Mouse (Mus musculus): ENCODE data around the gene Gpc4.

Gpc4 gene

GRCm38 (mm10) chrX:52151100-52151499 is 14.0 kb downstream of the Gpc4 start:
- in situ Hi-C loops (cut with MboI, MseI), result no loop called here

GRCm38 (mm10) chrX:52145563-52145962 is 19.5 kb downstream of the Gpc4 start:
- in situ Hi-C loops (cut with MboI, MseI), result no loop called here

- in situ Hi-C loops (cut with MboI, MseI), result no loop called here
Measured at GRCm38 (mm10) chrX:52144491-52144890, 20.6 kb downstream of the Gpc4 start.

GRCm38 (mm10) chrX:52140316-52140715 is 24.7 kb downstream of the Gpc4 start:
- in situ Hi-C loops (cut with MboI, MseI), result no loop called here

GRCm38 (mm10) chrX:52138461-52139075 is 26.5 kb downstream of the Gpc4 start:
- in situ Hi-C loops (cut with MboI, MseI), result no loop called here

- in situ Hi-C loops (cut with MboI, MseI), result no loop called here
Measured at GRCm38 (mm10) chrX:52138033-52138432, 27.0 kb downstream of the Gpc4 start.

- in situ Hi-C loops (cut with MboI, MseI), result no loop called here
Measured at GRCm38 (mm10) chrX:52136525-52136924, 28.5 kb downstream of the Gpc4 start.

- in situ Hi-C loops (cut with MboI, MseI), result no loop called here
Measured at GRCm38 (mm10) chrX:52129604-52130003, 35.4 kb downstream of the Gpc4 start.

- in situ Hi-C loops (cut with MboI, MseI), result no loop called here
Measured at GRCm38 (mm10) chrX:52128794-52129193, 36.3 kb downstream of the Gpc4 start.

GRCm38 (mm10) chrX:52113651-52114050 is 51.4 kb downstream of the Gpc4 start:
- in situ Hi-C loops (cut with MboI, MseI), result no loop called here

- in situ Hi-C loops (cut with MboI, MseI), result no loop called here
Measured at GRCm38 (mm10) chrX:52109663-52110062, 55.4 kb downstream of the Gpc4 start.

GRCm38 (mm10) chrX:52108966-52109365 is 56.1 kb downstream of the Gpc4 start:
- in situ Hi-C loops (cut with MboI, MseI), result no loop called here

- in situ Hi-C loops (cut with MboI, MseI), result no loop called here
Measured at GRCm38 (mm10) chrX:52103771-52104170, 61.3 kb downstream of the Gpc4 start.

- in situ Hi-C loops (cut with MboI, MseI), result no loop called here
Measured at GRCm38 (mm10) chrX:52101940-52102339, 63.1 kb downstream of the Gpc4 start.

GRCm38 (mm10) chrX:52101445-52101844 is 63.6 kb downstream of the Gpc4 start:
- in situ Hi-C loops (cut with MboI, MseI), result no loop called here

GRCm38 (mm10) chrX:52087726-52088348 is 77.2 kb downstream of the Gpc4 start:
- in situ Hi-C loops (cut with MboI, MseI), result loop anchor here (10.0 kb wide), 1 partner anchor 1583 kb away; no protein-coding TSS in a partner anchor

GRCm38 (mm10) chrX:52086885-52087573 is 78.0 kb downstream of the Gpc4 start:
- in situ Hi-C loops (cut with MboI, MseI), result loop anchor here (10.0 kb wide), 1 partner anchor 1582 kb away; no protein-coding TSS in a partner anchor

GRCm38 (mm10) chrX:52083557-52083956 is 81.5 kb downstream of the Gpc4 start:
- in situ Hi-C loops (cut with MboI, MseI), result loop anchor here (10.0 kb wide), 1 partner anchor 1579 kb away; no protein-coding TSS in a partner anchor

GRCm38 (mm10) chrX:52072410-52072809 is 92.6 kb downstream of the Gpc4 start:
- in situ Hi-C loops (cut with MboI, MseI), result no loop called here

GRCm38 (mm10) chrX:52053416-52053815 is 111.6 kb downstream of the Gpc4 start:
- in situ Hi-C loops (cut with MboI, MseI), result no loop called here

GRCm38 (mm10) chrX:52052011-52052410 is 113.0 kb downstream of the Gpc4 start:
- in situ Hi-C loops (cut with MboI, MseI), result no loop called here

GRCm38 (mm10) chrX:52050941-52051340 is 114.1 kb downstream of the Gpc4 start:
- in situ Hi-C loops (cut with MboI, MseI), result no loop called here

GRCm38 (mm10) chrX:52039875-52040274 is 125.2 kb downstream of the Gpc4 start:
- in situ Hi-C loops (cut with MboI, MseI), result no loop called here
